Mouse (Mus musculus) liver, embryonic 13.5 days (tissue): Measurements from ENCODE around the gene Hs3st5. TPM values are rescaled to one million over a fixed set of nuclear protein-coding genes. Genes with fewer than 3 reads are reported as not detected.

Experiments used
- ATAC-seq: fragments of 200-750 bp; cut with Nextera tagmentation; 2 replicates; pipeline ENCODE4 v1.8.0; 2017; ENCODE audit warnings: low read depth, mild to moderate bottlenecking, moderate number of reproducible peaks, moderate library complexity
- DNase-seq: peaks from one replicate; pipeline ENCODE4 v3.0.0; 2022
- H3K27ac ChIP-seq: fragments of 300-500 bp; sonication (generic); 2 replicates; pipeline ENCODE4 v1.5.1; 2015; ENCODE audit warnings: moderate library complexity, mild to moderate bottlenecking, inconsistent platforms
- H3K27me3 ChIP-seq: fragments of 300-500 bp; sonication (generic); 2 replicates; pipeline ENCODE4 v1.6.1; 2015; ENCODE audit warnings: mild to moderate bottlenecking, inconsistent platforms
- H3K36me3 ChIP-seq: fragments of 300-500 bp; sonication (generic); 2 replicates; pipeline ENCODE4 v1.6.1; 2015; ENCODE audit warnings: mild to moderate bottlenecking, inconsistent platforms
- H3K4me1 ChIP-seq: fragments of 300-500 bp; sonication (generic); replicated peaks from 2 replicates; pipeline ENCODE4 v1.6.1; 2015; ENCODE audit warnings: inconsistent platforms
- H3K4me2 ChIP-seq: fragments of 300-500 bp; sonication (generic); 2 replicates; pipeline ENCODE4 v1.6.1; 2015; ENCODE audit warnings: inconsistent platforms, mild to moderate bottlenecking, moderate library complexity
- H3K4me3 ChIP-seq: fragments of 300-500 bp; sonication (generic); replicated peaks from 2 replicates; pipeline ENCODE4 v1.5.1; 2015; ENCODE audit warnings: mild to moderate bottlenecking, inconsistent platforms
- H3K9ac ChIP-seq: fragments of 300-500 bp; sonication (generic); 2 replicates; pipeline ENCODE4 v1.6.1; 2015; ENCODE audit warnings: mild to moderate bottlenecking, inconsistent platforms
- H3K9me3 ChIP-seq: fragments of 300-500 bp; sonication (generic); replicated peaks from 2 replicates; pipeline ENCODE4 v1.6.1; 2016; ENCODE audit warnings: inconsistent platforms
- WGBS: fragments of 180-500 bp; shearing (Covaris S2); methylation state at CpG from one replicate; pipeline ENCODE4 v1.1.7; 2015; ENCODE audit not compliant: insufficient replicate concordance; 5-methylcytosine and 5-hydroxymethylcytosine counted together
- polyA plus RNA-seq: library from polyadenylated mRNA; unstranded; fragments of >200 nt; fragmentation: Nextera tagmentation; extraction: Ambion mirVana; gene quantifications from 2 replicates; pipeline ENCODE4 v1.2.1, GENCODE M21; 2015

Hs3st5 gene
- polyA plus RNA-seq, 1 experiment from 2014 or later, result 0.06 TPM

GRCm38 (mm10) chr10:36805265-36805664 lies 298.7 kb downstream of the Hs3st5 start:
- no peaks in the 10 kb centered on the region for H3K27me3 ChIP-seq
- no peak overlapping the region for H3K4me3 ChIP-seq
- 53% methylated on average over 4 of the region's 4 CpGs for WGBS
- no peak overlapping the region for H3K4me2 ChIP-seq
- no peaks in the 10 kb centered on the region for H3K36me3 ChIP-seq
- no peaks in the 10 kb centered on the region for H3K9me3 ChIP-seq
- no peak overlapping the region for H3K9ac ChIP-seq
- H3K4me1 ChIP-seq, result no peaks in the 10 kb centered on the region
- no peak for DNase-seq
- H3K27ac ChIP-seq, result no peak overlapping the region
- no peak for ATAC-seq

GRCm38 (mm10) chr10:36805788-36806187 lies 299.2 kb downstream of the Hs3st5 start:
- H3K36me3 ChIP-seq, result no peaks in the 10 kb centered on the region
- no peaks in the 10 kb centered on the region for H3K9me3 ChIP-seq
- no peak for DNase-seq
- no peaks in the 10 kb centered on the region for H3K27me3 ChIP-seq
- ATAC-seq, result no peak
- H3K9ac ChIP-seq, result no peak overlapping the region
- 64% methylated on average over 5 of the region's 5 CpGs for WGBS
- no peak overlapping the region for H3K4me3 ChIP-seq
- H3K4me2 ChIP-seq, result no peak overlapping the region
- no peaks in the 10 kb centered on the region for H3K4me1 ChIP-seq
- no peak overlapping the region for H3K27ac ChIP-seq

- H3K9me3 ChIP-seq, result no peaks in the 10 kb centered on the region
- H3K9ac ChIP-seq, result no peak overlapping the region
- H3K4me3 ChIP-seq, result no peak overlapping the region
- WGBS, result 44% methylated on average over 5 of the region's 5 CpGs
- DNase-seq, result no peak
- H3K27ac ChIP-seq, result no peak overlapping the region
- H3K27me3 ChIP-seq, result no peaks in the 10 kb centered on the region
- H3K4me2 ChIP-seq, result no peak overlapping the region
- no peak for ATAC-seq
- H3K36me3 ChIP-seq, result no peaks in the 10 kb centered on the region
- no peaks in the 10 kb centered on the region for H3K4me1 ChIP-seq
Observed at GRCm38 (mm10) chr10:36807007-36807406, 300.4 kb downstream of the Hs3st5 start.

GRCm38 (mm10) chr10:36818867-36819266 lies 312.3 kb downstream of the Hs3st5 start:
- no peak for DNase-seq

GRCm38 (mm10) chr10:36829079-36829478 lies 322.5 kb downstream of the Hs3st5 start:
- Histone ChIP-seq H3K27me3 (no peaks in the 10 kb centered on the region), H3K36me3 (no peaks in the 10 kb centered on the region), H3K4me2 (no peak overlapping the region), H3K4me3 (no peak overlapping the region), H3K9me3 (no peaks in the 10 kb centered on the region), H3K9ac (no peak overlapping the region), H3K4me1 (no peaks in the 10 kb centered on the region), H3K27ac (no peak overlapping the region)
- ATAC-seq (no peak), DNase-seq (no peak)
- WGBS, result 45% methylated on average over 3 of the region's 3 CpGs

More at GRCm38 (mm10) chr10:36818867-36819266, 312.3 kb downstream of the Hs3st5 start:
- Histone ChIP-seq H3K4me1 (no peaks in the 10 kb centered on the region), H3K36me3 (no peaks in the 10 kb centered on the region), H3K9me3 (no peaks in the 10 kb centered on the region), H3K27ac (no peak overlapping the region), H3K4me2 (no peak overlapping the region), H3K4me3 (no peak overlapping the region), H3K27me3 (no peaks in the 10 kb centered on the region), H3K9ac (no peak overlapping the region)
- no peak for ATAC-seq

- 65% methylated on average over 3 of the region's 3 CpGs for WGBS
- H3K27ac ChIP-seq, result no peak overlapping the region
- no peak overlapping the region for H3K4me2 ChIP-seq
- no peak overlapping the region for H3K9ac ChIP-seq
- no peak for ATAC-seq
- no peak overlapping the region for H3K4me3 ChIP-seq
- no peaks in the 10 kb centered on the region for H3K36me3 ChIP-seq
- no peak for DNase-seq
- H3K9me3 ChIP-seq, result no peaks in the 10 kb centered on the region
- H3K4me1 ChIP-seq, result no peaks in the 10 kb centered on the region
- no peaks in the 10 kb centered on the region for H3K27me3 ChIP-seq
Observed at GRCm38 (mm10) chr10:36832204-36832603, 325.6 kb downstream of the Hs3st5 start.

- Histone ChIP-seq H3K4me1 (no peaks in the 10 kb centered on the region), H3K4me3 (no peak overlapping the region)
- no peak for DNase-seq
Observed at GRCm38 (mm10) chr10:36834224-36834623, 327.6 kb downstream of the Hs3st5 start.

GRCm38 (mm10) chr10:36835836-36836516 lies 329.4 kb downstream of the Hs3st5 start:
- 65% methylated on average over 5 of the region's 5 CpGs for WGBS
- Histone ChIP-seq H3K36me3 (no peaks in the 10 kb centered on the region), H3K4me2 (no peak overlapping the region), H3K27ac (no peak overlapping the region), H3K27me3 (no peaks in the 10 kb centered on the region), H3K9ac (no peak overlapping the region), H3K4me3 (no peak overlapping the region), H3K4me1 (no peaks in the 10 kb centered on the region), H3K9me3 (no peaks in the 10 kb centered on the region)
- DNase-seq, result no peak
- ATAC-seq, result no peak

More at GRCm38 (mm10) chr10:36834224-36834623, 327.6 kb downstream of the Hs3st5 start:
- Histone ChIP-seq H3K9me3 (no peaks in the 10 kb centered on the region), H3K9ac (no peak overlapping the region), H3K4me2 (no peak overlapping the region), H3K27ac (no peak overlapping the region), H3K36me3 (no peaks in the 10 kb centered on the region), H3K27me3 (no peaks in the 10 kb centered on the region)
- no peak for ATAC-seq
- 14% methylated on average over 5 of the region's 5 CpGs for WGBS

- Histone ChIP-seq H3K36me3 (no peaks in the 10 kb centered on the region), H3K9ac (no peak overlapping the region), H3K4me2 (no peak overlapping the region), H3K27ac (no peak overlapping the region), H3K27me3 (no peaks in the 10 kb centered on the region), H3K9me3 (no peaks in the 10 kb centered on the region), H3K4me1 (no peaks in the 10 kb centered on the region), H3K4me3 (no peak overlapping the region)
- no peak for DNase-seq
- no peak for ATAC-seq
- WGBS, result 61% methylated on average over 3 of the region's 3 CpGs
Observed at GRCm38 (mm10) chr10:36850231-36850630, 343.6 kb downstream of the Hs3st5 start.

- H3K4me3 ChIP-seq, result no peak overlapping the region
- DNase-seq (no peak), ATAC-seq (no peak)
- H3K9me3 ChIP-seq, result no peaks in the 10 kb centered on the region
- H3K4me1 ChIP-seq, result no peaks in the 10 kb centered on the region
- H3K9ac ChIP-seq, result no peak overlapping the region
- H3K27me3 ChIP-seq, result no peaks in the 10 kb centered on the region
- no peak overlapping the region for H3K4me2 ChIP-seq
- no peak overlapping the region for H3K27ac ChIP-seq
- WGBS, result 67% methylated on average over 2 of the region's 2 CpGs
- H3K36me3 ChIP-seq, result no peaks in the 10 kb centered on the region
Observed at GRCm38 (mm10) chr10:36862127-36862895, 355.7 kb downstream of the Hs3st5 start.
